Mouse (Mus musculus) liver, embryonic 14.5 days (tissue): ENCODE results near the gene Kcnk18. TPM values are rescaled to one million over a fixed set of nuclear protein-coding genes. Genes with fewer than 3 reads are reported as not detected.

Experiments
- ATAC-seq: fragments of 200-750 bp; cut with Nextera tagmentation; 2 replicates; pipeline ENCODE4 v1.8.0; 2017; ENCODE audit warnings: moderate number of reproducible peaks, mild to moderate bottlenecking, moderate library complexity; ENCODE audit not compliant: insufficient read depth
- DNase-seq, 3 experiments: peaks; one replicate each; pipeline ENCODE4 v3.0.0-alpha.2; 2012 to 2013; ENCODE audit warnings: low read depth in 3 of 3, low spot score in 3 of 3
- H3K27ac ChIP-seq: fragments of 300-500 bp; sonication (generic); 2 replicates; pipeline ENCODE4 v1.5.1; 2014; ENCODE audit warnings: moderate library complexity, mild to moderate bottlenecking, control low read depth, inconsistent platforms
- H3K27me3 ChIP-seq: fragments of 300-500 bp; sonication (generic); 2 replicates; pipeline ENCODE4 v1.6.1; 2014; ENCODE audit warnings: mild to moderate bottlenecking, low read length, moderate library complexity; ENCODE audit not compliant: control insufficient read depth, insufficient read depth
- H3K36me3 ChIP-seq: fragments of 300-500 bp; sonication (generic); replicated peaks from 2 replicates; pipeline ENCODE4 v1.6.1; 2014; ENCODE audit warnings: low read depth; ENCODE audit not compliant: control insufficient read depth, insufficient read depth
- H3K4me1 ChIP-seq, 2 experiments: fragments of 200-500 bp in 1 of 2; fragments of 300-500 bp in 1 of 2; sonication (generic) in 1 of 2; replicated peaks; 2 replicates each; pipeline ENCODE4 v1.6.1; 2012 to 2014; ENCODE audit warnings: antibody characterized with exemption in 1 of 2, inconsistent platforms in 1 of 2, low read length in 1 of 2; ENCODE audit not compliant: control insufficient read depth in 2 of 2, insufficient read depth in 2 of 2
- H3K4me2 ChIP-seq: fragments of 300-500 bp; sonication (generic); 2 replicates; pipeline ENCODE4 v1.6.1; 2014; ENCODE audit warnings: low read depth, mild to moderate bottlenecking, control low read depth, moderate library complexity
- H3K4me3 ChIP-seq, 2 experiments: fragments of 200-500 bp in 1 of 2; fragments of 300-500 bp in 1 of 2; sonication (generic) in 1 of 2; 2 replicates each; pipeline ENCODE4 v1.5.1; 2012 to 2014; ENCODE audit warnings: low read depth in 2 of 2, low read length in 2 of 2, mild to moderate bottlenecking in 2 of 2, control low read depth in 1 of 2, inconsistent platforms in 1 of 2, moderate library complexity in 1 of 2; ENCODE audit not compliant: insufficient read depth in 1 of 2
- H3K9ac ChIP-seq: fragments of 300-500 bp; sonication (generic); replicated peaks from 2 replicates; pipeline ENCODE4 v1.6.1; 2014; ENCODE audit warnings: mild to moderate bottlenecking, control low read depth, moderate library complexity
- H3K9me3 ChIP-seq: fragments of 300-500 bp; sonication (generic); 2 replicates; pipeline ENCODE4 v1.6.1; 2016; ENCODE audit warnings: low read length, mixed read lengths; ENCODE audit not compliant: control insufficient read depth
- CTCF ChIP-seq: IDR thresholded peaks from 2 replicates; pipeline ENCODE4 v1.5.1; 2016; ENCODE audit warnings: antibody characterized with exemption, low read depth, control low read depth
- EP300 ChIP-seq: IDR thresholded peaks from 2 replicates; pipeline ENCODE4 v1.6.1; 2016; ENCODE audit warnings: antibody characterized with exemption, low read depth
- WGBS: fragments of 180-500 bp; shearing (Covaris S2); extraction: QIAGEN DNeasy Blood & Tissue Kit; methylation state at CpG from one replicate; pipeline ENCODE4 v1.1.7; 2014; ENCODE audit not compliant: insufficient replicate concordance; 5-methylcytosine and 5-hydroxymethylcytosine counted together
- polyA plus RNA-seq, 2 experiments: library from polyadenylated mRNA; depleted of rRNA in 1 of 2; stranded (reverse) in 1 of 2; unstranded in 1 of 2; fragments of >200 nt; fragmentation: Nextera tagmentation in 1 of 2; extraction: Ambion mirVana in 1 of 2; gene quantifications; 2 replicates each; pipeline versions ENCODE4 v1.2.1 to v1.2.3; 2012 to 2014

The Kcnk18 gene
- polyA plus RNA-seq, 2 experiments: not detected

DNA sequence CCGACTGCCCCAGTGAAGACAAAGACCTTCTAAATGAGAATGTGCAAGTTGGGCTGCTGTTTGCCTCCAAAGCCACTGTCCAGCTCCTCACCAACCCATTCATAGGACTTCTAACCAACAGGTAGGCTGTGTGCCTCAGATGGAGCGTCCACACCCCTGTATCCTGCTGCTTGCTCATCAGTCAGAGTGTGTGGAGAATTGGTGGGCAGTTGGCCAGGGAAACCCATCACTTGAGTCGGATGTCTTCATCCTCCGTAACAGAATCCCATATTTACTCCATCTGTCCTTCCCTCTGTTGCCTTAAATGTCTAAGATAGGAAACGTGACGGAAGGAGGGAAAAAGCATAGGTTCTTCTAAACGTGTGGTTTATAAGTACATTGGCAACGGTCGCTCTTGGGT lies 44.2 kb downstream of the Kcnk18 start:
- H3K9me3 ChIP-seq: no peaks in the 10 kb centered on the region
- H3K4me2 ChIP-seq: no peak overlapping the region
- TF ChIP-seq CTCF (no peak), EP300 (no peak)
- no peak overlapping the region for H3K27ac ChIP-seq
- H3K27me3 ChIP-seq: peaks cover 9% of the 10 kb centered on the region
- peaks cover 0 to 8% of the 10 kb centered on the region in 2 experiments; a peak in 1 of 4 replicates for H3K4me1 ChIP-seq
- no peak overlapping the region for H3K9ac ChIP-seq
- WGBS: 66% methylated on average over 9 of the region's 9 CpGs
- no peak for DNase-seq
- H3K4me3 ChIP-seq: no peak overlapping the region
- no peak for ATAC-seq
- no peaks in the 10 kb centered on the region for H3K36me3 ChIP-seq

DNA sequence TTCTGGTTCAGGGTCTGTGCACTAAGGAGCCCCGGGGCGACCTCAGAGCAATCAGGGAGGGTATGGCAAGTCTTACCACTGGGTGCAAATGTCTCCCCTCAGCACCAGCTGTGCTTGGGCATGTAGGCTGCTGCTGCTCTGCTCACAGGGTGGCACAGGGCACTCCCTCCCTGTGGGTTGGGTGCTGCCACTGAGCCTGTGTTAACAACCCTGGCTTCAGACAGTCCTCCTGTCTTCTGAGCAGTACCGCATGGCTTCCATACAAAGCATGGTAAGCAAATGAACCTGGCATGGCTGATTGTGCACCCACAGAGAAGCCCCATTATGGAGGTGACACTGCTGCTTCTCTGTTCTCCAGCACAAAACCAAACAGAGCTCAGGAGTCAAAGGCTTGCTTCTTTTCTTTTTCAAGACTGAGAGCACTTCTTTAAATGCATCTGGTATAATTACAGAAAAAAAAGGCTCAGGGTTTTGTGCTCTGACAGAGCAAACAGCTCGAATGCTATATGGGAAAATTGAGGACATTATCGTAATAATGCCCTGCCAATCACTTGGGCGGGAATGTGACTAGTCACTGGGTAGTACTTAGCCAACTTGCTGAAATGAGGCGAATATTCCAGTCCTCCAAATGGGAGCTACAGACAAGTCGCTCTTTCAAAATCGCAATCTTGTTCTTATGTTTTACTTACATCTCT lies 46.0 kb downstream of the Kcnk18 start:
- ATAC-seq (no peak), DNase-seq (no peak)
- Histone ChIP-seq H3K4me3 (no peak overlapping the region), H3K9ac (no peak overlapping the region), H3K36me3 (no peaks in the 10 kb centered on the region), H3K4me1 (peaks cover 0 to 8% of the 10 kb centered on the region in 2 experiments; a peak in 1 of 4 replicates), H3K27ac (no peak overlapping the region), H3K4me2 (no peak overlapping the region), H3K9me3 (no peaks in the 10 kb centered on the region), H3K27me3 (peaks cover 9% of the 10 kb centered on the region)
- TF ChIP-seq EP300 (no peak), CTCF (no peak)
- WGBS: 60% methylated on average over 9 of the region's 9 CpGs

DNA sequence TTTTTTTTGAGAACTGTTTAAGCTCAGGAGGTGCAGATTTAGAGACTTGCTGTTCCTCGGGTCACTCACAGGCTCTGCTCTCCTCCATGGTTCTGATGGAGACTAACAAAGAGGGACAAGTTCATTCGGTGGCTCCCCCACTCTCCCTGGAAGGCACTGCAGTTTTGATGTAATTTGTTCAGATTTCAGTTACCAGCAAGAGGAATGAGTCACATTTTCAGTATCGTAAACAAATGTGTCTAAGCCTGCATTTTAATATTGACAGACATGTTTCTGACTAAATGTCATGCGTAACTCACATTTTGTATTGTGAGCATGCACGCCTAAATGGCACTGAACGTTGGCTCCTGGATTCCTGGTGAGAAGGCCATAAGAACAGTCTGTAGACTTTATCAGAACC lies 46.9 kb downstream of the Kcnk18 start:
- Histone ChIP-seq H3K9ac (no peak overlapping the region), H3K4me3 (no peak overlapping the region), H3K27ac (no peak overlapping the region), H3K9me3 (no peaks in the 10 kb centered on the region), H3K27me3 (peaks cover 6% of the 10 kb centered on the region), H3K36me3 (no peaks in the 10 kb centered on the region), H3K4me2 (no peak overlapping the region), H3K4me1 (peaks cover 0 to 6% of the 10 kb centered on the region in 2 experiments; a peak in 1 of 4 replicates)
- DNase-seq: no peak
- TF ChIP-seq CTCF (no peak), EP300 (no peak)
- ATAC-seq: no peak
- 57% methylated on average over 6 of the region's 6 CpGs for WGBS

DNA sequence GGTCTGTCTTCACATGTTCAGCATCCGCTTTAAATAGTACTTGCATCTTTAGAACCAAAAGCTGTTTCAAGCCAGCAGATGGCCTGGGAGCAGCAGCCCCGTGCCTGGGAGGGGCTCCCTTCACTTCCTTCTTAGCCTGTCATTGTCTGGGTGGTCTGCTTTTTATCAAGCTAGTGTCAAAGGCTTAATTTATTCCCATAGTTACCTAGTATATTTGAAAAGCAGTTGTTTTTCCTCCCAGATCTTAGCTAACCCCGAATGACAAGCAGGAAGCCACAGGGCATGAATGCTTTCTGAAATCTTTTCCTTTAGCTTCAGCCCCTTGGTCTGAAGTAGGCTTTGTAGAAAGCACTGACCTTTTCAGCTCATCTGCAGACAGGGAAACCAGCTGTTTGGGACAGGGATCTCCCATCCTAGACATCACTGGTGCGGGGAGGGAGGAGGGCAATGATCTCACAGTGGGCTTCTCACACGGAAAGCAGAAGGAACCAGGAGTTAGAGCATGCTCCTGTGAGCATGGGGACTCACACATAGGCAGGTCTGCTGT lies 48.5 kb downstream of the Kcnk18 start:
- Histone ChIP-seq H3K27me3 (no peaks in the 10 kb centered on the region; the same call in 1 of the 2 replicates), H3K9ac (no peak overlapping the region), H3K9me3 (no peaks in the 10 kb centered on the region), H3K4me2 (no peak overlapping the region), H3K4me1 (no peaks in the 10 kb centered on the region), H3K36me3 (no peaks in the 10 kb centered on the region), H3K4me3 (no peak overlapping the region), H3K27ac (no peak overlapping the region)
- no peak for DNase-seq
- TF ChIP-seq EP300 (no peak), CTCF (no peak)
- ATAC-seq: no peak
- 21% methylated on average over 5 of the region's 5 CpGs for WGBS

DNA sequence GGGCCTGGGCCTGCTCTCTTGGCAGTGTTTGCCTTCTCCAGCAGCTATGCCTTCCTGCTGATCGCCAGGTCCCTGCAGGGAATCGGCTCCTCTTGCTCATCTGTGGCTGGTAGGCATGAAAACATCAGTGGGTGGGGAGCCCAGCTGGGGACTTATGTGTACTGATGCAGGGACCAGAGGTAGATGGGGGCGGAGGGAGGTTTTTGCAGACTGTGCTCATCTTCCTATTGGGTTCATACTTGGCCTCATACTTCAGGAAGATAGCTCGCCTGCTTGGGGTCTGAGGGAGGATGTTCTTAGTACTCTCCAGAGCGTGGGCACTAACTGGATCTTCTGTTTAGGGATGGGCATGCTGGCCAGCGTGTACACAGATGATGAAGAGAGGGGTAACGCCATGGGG lies 54.2 kb downstream of the Kcnk18 start:
- H3K4me1 ChIP-seq: no peaks in the 10 kb centered on the region
- 64% methylated on average over 7 of the region's 7 CpGs for WGBS
- H3K4me3 ChIP-seq: no peak overlapping the region
- no peak overlapping the region for H3K4me2 ChIP-seq
- H3K36me3 ChIP-seq: no peaks in the 10 kb centered on the region
- no peaks in the 10 kb centered on the region for H3K27me3 ChIP-seq
- no peak overlapping the region for H3K27ac ChIP-seq
- no peak for DNase-seq
- no peaks in the 10 kb centered on the region for H3K9me3 ChIP-seq
- no peak overlapping the region for H3K9ac ChIP-seq
- TF ChIP-seq EP300 (no peak), CTCF (no peak)
- ATAC-seq: no peak
